Mouse (Mus musculus): ENCODE measurements around the gene Lingo3. TPM values are rescaled to one million over a fixed set of nuclear protein-coding genes. Genes with fewer than 3 reads are reported as not detected.
"Not testable (repeated sequence)": the region's sequence is repeated elsewhere in the genome, so short reads cannot be mapped to it uniquely, and the experiment has no call there.

Lingo3 gene
- polyA plus RNA-seq, 1 experiment from 2014 or later, result not detected

- no peak overlapping the region for H3K27ac ChIP-seq
- 75% methylated on average over 29 of the region's 30 CpGs for WGBS (ENCODE audit: missing documents)
- H3K4me3 ChIP-seq (ENCODE audit: inconsistent target), result no peak overlapping the region
- H3K36me3 ChIP-seq (ENCODE audit: inconsistent target), result no peaks in the 10 kb centered on the region
- no peaks in the 10 kb centered on the region for H3K79me2 ChIP-seq (ENCODE audit: inconsistent target)
Measured at GRCm38 (mm10) chr10:80835617-80836016, 8.2 kb downstream of the Lingo3 start.

GRCm38 (mm10) chr10:80832818-80833217 is 11.0 kb downstream of the Lingo3 start:
- 77% methylated on average over 7 of the region's 7 CpGs for WGBS (ENCODE audit: missing documents)
- Histone ChIP-seq H3K36me3 (ENCODE audit: inconsistent target) (peaks cover 10% of the 10 kb centered on the region), H3K27ac (no peak overlapping the region), H3K4me3 (ENCODE audit: inconsistent target) (no peak overlapping the region), H3K79me2 (ENCODE audit: inconsistent target) (peaks cover 10% of the 10 kb centered on the region)

DNA sequence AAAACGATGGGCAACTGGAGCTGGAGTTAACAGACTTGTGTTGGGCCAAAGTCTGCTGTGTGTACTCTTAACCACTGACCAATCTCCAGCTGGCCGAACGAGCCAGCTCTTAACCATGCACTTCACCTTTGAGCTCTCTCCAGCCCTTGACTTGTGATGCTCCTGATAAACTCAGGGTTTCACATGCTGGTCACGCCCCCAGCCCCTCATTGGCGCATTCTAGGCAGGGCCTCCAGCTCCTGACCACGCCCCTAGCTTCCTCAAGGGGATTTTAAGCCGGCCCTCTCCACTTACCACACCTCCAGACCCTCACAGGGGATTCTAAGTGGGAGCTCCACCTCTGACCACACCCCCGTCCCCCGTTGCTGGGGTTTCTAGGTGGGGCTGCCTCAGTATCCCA is 12.7 kb downstream of the Lingo3 start:
- WGBS (ENCODE audit: missing documents), result 27% methylated on average over 9 of the region's 9 CpGs
- Histone ChIP-seq H3K79me2 (ENCODE audit: inconsistent target) (peaks cover 19% of the 10 kb centered on the region), H3K36me3 (ENCODE audit: inconsistent target) (peaks cover 10% of the 10 kb centered on the region), H3K27ac (no peak overlapping the region), H3K4me3 (ENCODE audit: inconsistent target) (no peak overlapping the region)

- Histone ChIP-seq H3K4me3 (ENCODE audit: inconsistent target) (no peak overlapping the region), H3K27ac (no peak overlapping the region), H3K36me3 (ENCODE audit: inconsistent target) (peaks cover 10% of the 10 kb centered on the region), H3K79me2 (ENCODE audit: inconsistent target) (peaks cover 19% of the 10 kb centered on the region)
- WGBS (ENCODE audit: missing documents), result 27% methylated on average over 1 of the region's 1 CpGs
Measured at GRCm38 (mm10) chr10:80829359-80830278, 14.2 kb downstream of the Lingo3 start.

GRCm38 (mm10) chr10:80828587-80828986 is 15.3 kb downstream of the Lingo3 start:
- H3K36me3 ChIP-seq (ENCODE audit: inconsistent target), result peaks cover 10% of the 10 kb centered on the region
- peaks cover 19% of the 10 kb centered on the region for H3K79me2 ChIP-seq (ENCODE audit: inconsistent target)
- not testable (repeated sequence) for H3K27ac ChIP-seq; H3K4me3 ChIP-seq (ENCODE audit: inconsistent target)
- 85% methylated on average over 3 of the region's 9 CpGs for WGBS (ENCODE audit: missing documents)

DNA sequence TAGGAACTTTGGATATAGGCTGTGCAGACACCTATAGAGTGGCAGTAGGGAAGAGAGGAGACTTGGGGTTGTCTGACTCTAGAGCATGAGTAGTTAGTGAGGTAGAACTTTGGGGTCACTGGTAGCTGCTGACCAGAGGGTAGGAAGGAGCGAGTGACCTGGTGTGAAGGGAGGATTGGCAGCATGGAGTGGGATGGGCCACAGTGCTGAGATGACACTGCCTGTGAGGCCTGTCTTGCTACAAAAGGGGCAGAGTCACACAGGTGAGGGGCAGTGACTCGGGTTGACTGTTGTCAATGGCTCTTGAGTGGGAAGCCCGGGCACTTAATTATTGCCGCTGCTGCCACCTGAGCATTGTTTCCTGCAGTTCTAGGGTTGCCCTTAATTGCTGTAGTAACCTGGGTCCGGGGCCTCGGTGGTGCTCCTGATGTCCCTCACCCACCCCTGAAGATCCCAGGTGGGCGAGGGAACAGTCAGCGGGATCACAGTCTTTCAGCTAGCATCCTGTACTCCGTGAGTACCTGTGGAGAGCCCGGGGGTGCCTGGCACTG is 15.9 kb downstream of the Lingo3 start:
- peaks cover 10% of the 10 kb centered on the region for H3K36me3 ChIP-seq (ENCODE audit: inconsistent target)
- peak overlapping the region; percentile 73 for H3K4me3 ChIP-seq (ENCODE audit: inconsistent target)
- H3K79me2 ChIP-seq (ENCODE audit: inconsistent target), result peaks cover 19% of the 10 kb centered on the region
- no peak overlapping the region for H3K27ac ChIP-seq
- WGBS (ENCODE audit: missing documents), result 45% methylated on average over 6 of the region's 10 CpGs

- Histone ChIP-seq H3K4me3 (ENCODE audit: inconsistent target) (peak overlapping the region; percentile 73), H3K79me2 (ENCODE audit: inconsistent target) (peaks cover 19% of the 10 kb centered on the region), H3K36me3 (ENCODE audit: inconsistent target) (peaks cover 10% of the 10 kb centered on the region), H3K27ac (peak overlapping the region; percentile 4; the same call in 1 of the 2 replicates)
- WGBS (ENCODE audit: missing documents), result 3% methylated on average over 24 of the region's 29 CpGs
Measured at GRCm38 (mm10) chr10:80827063-80827869, 16.6 kb downstream of the Lingo3 start.

DNA sequence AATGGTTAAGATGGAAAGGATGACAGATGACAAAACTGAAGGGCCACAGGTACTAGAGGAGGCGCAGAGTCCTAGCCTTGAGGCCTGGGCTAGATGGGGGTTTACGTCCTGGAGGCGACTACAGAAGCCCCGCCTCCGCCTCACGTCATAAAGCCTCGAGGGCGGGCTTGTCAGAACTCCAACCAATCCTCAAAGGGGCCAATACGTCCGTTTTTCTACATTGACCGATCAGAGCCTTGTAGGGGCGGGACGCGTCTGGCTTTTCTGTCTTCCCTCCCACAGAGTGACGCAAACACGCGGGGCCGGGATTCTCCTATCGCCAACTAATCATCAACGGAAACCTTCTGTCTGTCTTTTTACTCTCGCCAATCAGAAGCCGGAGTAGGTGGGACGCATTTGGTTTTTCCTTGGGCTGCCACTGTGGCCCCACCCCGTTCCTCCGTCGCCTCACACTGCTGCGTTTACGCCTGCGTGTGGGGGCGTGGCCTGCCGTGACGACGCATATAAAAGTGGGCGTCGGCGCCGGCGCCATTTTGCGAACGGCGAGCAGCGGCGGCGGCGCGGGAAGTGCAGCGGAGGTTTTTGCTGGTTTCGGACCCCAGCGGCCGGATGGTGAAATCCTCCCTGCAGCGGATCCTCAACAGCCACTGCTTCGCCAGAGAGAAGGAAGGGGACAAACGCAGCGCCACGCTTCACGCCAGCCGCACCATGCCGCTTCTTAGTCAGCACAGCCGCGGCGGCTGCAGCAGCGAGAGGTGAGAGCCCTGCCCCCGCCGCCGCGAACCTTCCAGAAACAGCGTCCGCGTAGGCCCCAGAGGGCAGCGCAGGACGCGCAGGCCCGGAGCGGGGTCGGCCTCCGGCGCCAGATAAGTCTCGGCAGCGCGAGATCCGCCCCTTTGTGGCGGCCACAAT is 17.4 kb downstream of the Lingo3 start, which contains the start of gene Oaz1:
Oaz1 (plus strand) TSS at position 506 of the 912 bp plus-strand sequence.
- Histone ChIP-seq H3K36me3 (ENCODE audit: inconsistent target) (peaks cover 10% of the 10 kb centered on the region), H3K4me3 (ENCODE audit: inconsistent target) (peak within 1 kb of the TSS; percentile 73), H3K27ac (peak within 1 kb of the TSS; percentile 50), H3K79me2 (ENCODE audit: inconsistent target) (peaks cover 19% of the 10 kb centered on the region)
- under 1% methylated on average over 65 of the region's 82 CpGs for WGBS (ENCODE audit: missing documents)

- Histone ChIP-seq H3K79me2 (ENCODE audit: inconsistent target) (peaks cover 19% of the 10 kb centered on the region), H3K36me3 (ENCODE audit: inconsistent target) (peaks cover 8% of the 10 kb centered on the region), H3K27ac (peak overlapping the region; percentile 80), H3K4me3 (ENCODE audit: inconsistent target) (no peak overlapping the region)
- WGBS (ENCODE audit: missing documents), result 18% methylated on average over 2 of the region's 2 CpGs
Measured at GRCm38 (mm10) chr10:80824827-80825226, 19.0 kb downstream of the Lingo3 start.

GRCm38 (mm10) chr10:80823847-80824643 is 19.8 kb downstream of the Lingo3 start:
- Histone ChIP-seq H3K79me2 (ENCODE audit: inconsistent target) (peaks cover 19% of the 10 kb centered on the region), H3K36me3 (ENCODE audit: inconsistent target) (no peaks in the 10 kb centered on the region; the same call in 1 of the 2 replicates), H3K4me3 (ENCODE audit: inconsistent target) (no peak overlapping the region), H3K27ac (peak overlapping the region; percentile 80)
- 2% methylated on average over 8 of the region's 8 CpGs for WGBS (ENCODE audit: missing documents)

DNA sequence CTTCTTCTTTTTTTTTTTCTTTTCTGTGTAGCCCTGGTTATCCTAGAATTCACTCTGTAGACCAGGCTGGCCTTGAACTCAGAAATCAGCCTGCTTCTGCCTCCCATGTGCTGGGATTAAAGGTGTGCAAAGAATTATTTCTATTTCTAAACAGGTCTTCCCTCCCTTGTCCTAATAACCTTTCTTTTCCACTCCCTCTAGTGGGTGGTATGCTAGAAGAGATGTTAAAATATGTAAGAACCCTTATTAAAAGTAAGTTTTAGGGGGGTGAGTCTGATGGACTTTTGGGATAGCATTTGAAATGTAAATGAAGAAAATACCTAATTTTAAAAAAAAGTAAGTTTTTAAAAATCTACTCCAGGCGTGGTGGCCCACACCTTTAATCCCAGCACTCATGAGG is 20.5 kb downstream of the Lingo3 start:
- Histone ChIP-seq H3K4me3 (ENCODE audit: inconsistent target) (no peak overlapping the region), H3K27ac (peak overlapping the region; percentile 80), H3K36me3 (ENCODE audit: inconsistent target) (no peaks in the 10 kb centered on the region), H3K79me2 (ENCODE audit: inconsistent target) (peaks cover 15% of the 10 kb centered on the region)
- whole genome bisulfite sequencing (ENCODE audit: missing documents), result 67% methylated on average over 1 of the region's 1 CpGs

GRCm38 (mm10) chr10:80822528-80822927 is 21.3 kb downstream of the Lingo3 start:
- H3K27ac ChIP-seq, result no peak overlapping the region
- no peak overlapping the region for H3K4me3 ChIP-seq (ENCODE audit: inconsistent target)
- no peaks in the 10 kb centered on the region for H3K36me3 ChIP-seq (ENCODE audit: inconsistent target)
- 84% methylated on average over 5 of the region's 5 CpGs for WGBS (ENCODE audit: missing documents)
- peaks cover 7% of the 10 kb centered on the region for H3K79me2 ChIP-seq (ENCODE audit: inconsistent target)

DNA sequence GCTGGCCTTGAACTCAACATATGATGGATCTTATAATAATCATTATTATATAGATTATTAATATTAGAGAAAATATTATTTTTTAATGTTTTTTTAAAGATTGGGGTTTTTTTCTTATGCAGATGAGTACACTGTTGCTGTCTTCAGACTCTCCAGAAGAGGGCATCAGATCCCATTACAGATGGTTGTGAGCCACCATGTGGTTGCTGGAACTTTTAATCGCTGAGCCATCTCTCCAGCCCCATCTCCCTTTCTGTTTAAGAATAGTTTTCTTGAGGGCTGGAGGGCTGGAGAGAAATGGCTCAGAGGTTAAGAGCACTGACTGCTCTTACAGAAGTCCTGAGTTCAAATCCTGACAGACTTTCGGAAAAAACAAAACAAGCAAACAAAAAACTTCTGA is 21.8 kb downstream of the Lingo3 start:
- WGBS (ENCODE audit: missing documents), result 46% methylated on average over 2 of the region's 2 CpGs

More for the DNA sequence above, 21.8 kb downstream of the Lingo3 start:
- Histone ChIP-seq H3K36me3 (ENCODE audit: inconsistent target) (no peaks in the 10 kb centered on the region), H3K79me2 (ENCODE audit: inconsistent target) (peaks cover 1% of the 10 kb centered on the region), H3K4me3 (ENCODE audit: inconsistent target) (no peak overlapping the region), H3K27ac (no peak overlapping the region)

Data from macrophage (primary cell).